Mouse (Mus musculus): Measurements from ENCODE around the gene Cebpb.

The Cebpb gene

GRCm38 (mm10) chr2:167727161-167727560 is 38.4 kb downstream of the Cebpb start:
- peak; percentile 66 for DNase-seq

- DNase-seq: no peak
Observed at GRCm38 (mm10) chr2:167730036-167730435, 41.3 kb downstream of the Cebpb start.

GRCm38 (mm10) chr2:167731149-167731548 is 42.4 kb downstream of the Cebpb start:
- no peak for DNase-seq

- no peak for DNase-seq
Observed at GRCm38 (mm10) chr2:167734861-167735260, 46.1 kb downstream of the Cebpb start.

- DNase-seq: no peak
Observed at GRCm38 (mm10) chr2:167739030-167739429, 50.3 kb downstream of the Cebpb start.
